Mouse (Mus musculus) ES-E14 (cell line): Measurements from ENCODE around the gene Syt12.

ENCODE experiments used
- CHD2 ChIP-seq: IDR thresholded peaks from 2 replicates; pipeline ENCODE4 v1.6.1; 2014; ENCODE audit warnings: mild to moderate bottlenecking, low read depth, low read length, inconsistent platforms
- MAFK ChIP-seq: IDR thresholded peaks from 2 replicates; pipeline ENCODE4 v1.6.1; 2014; ENCODE audit warnings: mild to moderate bottlenecking, low read depth, low read length, inconsistent platforms; ENCODE audit not compliant: insufficient read depth
- ZC3H11A ChIP-seq: IDR thresholded peaks from 2 replicates; pipeline ENCODE4 v1.6.1; 2012; ENCODE audit warnings: low read depth, mild to moderate bottlenecking, inconsistent platforms, low read length, borderline replicate concordance

DNA sequence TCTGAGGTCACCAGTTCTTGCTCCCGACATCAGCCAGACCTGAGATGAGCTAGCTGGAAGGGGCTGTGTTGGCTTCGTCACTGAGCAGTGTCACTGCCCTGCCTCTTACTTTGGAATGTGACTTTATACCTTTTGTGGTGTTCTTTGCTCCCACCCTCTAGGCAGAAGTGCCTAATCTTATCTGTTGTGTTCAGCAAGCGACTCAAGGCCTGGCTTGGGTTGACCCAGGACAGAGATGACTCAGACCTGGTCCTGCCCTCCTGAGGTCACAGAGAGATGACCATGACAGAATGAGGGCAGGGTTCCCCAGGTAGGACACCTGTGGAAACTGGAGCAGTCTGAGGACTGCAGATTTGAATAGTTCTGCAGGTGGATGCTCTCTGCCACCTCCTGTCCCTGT lies 41.0 kb downstream of the Syt12 start:
- TF ChIP-seq ZC3H11A (no peak), MAFK (no peak), CHD2 (no peak)
